Mouse (Mus musculus): ENCODE measurements around the gene Prdx6b.

Prdx6b gene

GRCm38 (mm10) chr2:80292172-80292571 lies at the start of gene Prdx6b:
TSS of gene Prdx6b (plus strand) at chr2:80292472.
- no peak for DNase-seq (ENCODE audit: low spot score in 2 of 2)

DNA sequence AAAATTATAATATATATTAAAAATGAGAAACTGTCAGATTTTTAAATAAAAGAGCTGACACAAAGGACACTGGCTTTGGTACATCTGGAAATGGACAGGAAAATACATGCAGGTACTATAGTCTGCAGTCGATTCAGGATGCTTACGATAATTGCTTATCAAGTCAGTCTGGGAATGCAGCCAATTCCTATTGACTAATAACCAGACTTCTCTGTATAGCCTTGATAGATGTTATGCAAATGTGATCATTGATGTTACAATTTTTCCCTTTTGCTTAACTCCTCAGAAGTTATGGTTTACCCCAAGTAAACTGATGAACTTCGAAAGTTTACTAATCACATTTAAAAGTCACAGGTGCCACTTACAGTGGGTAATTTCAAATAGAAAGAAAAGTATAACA lies 44.8 kb upstream of the Prdx6b start:
- no peak for DNase-seq (ENCODE audit: low spot score in 2 of 2)

- no peak for DNase-seq (ENCODE audit: low spot score in 2 of 2)
These were observed 44.4 kb upstream of the Prdx6b start for GRCm38 (mm10) chr2:80247868-80248267.

GRCm38 (mm10) chr2:80259888-80260672 lies 32.2 kb upstream of the Prdx6b start:
- no peak for DNase-seq (ENCODE audit: low spot score in 2 of 2)

- peak in 1 of 2 experiments; percentile 32 for DNase-seq (ENCODE audit: low spot score in 2 of 2)
These were observed 25.4 kb upstream of the Prdx6b start for GRCm38 (mm10) chr2:80266894-80267293.

DNA sequence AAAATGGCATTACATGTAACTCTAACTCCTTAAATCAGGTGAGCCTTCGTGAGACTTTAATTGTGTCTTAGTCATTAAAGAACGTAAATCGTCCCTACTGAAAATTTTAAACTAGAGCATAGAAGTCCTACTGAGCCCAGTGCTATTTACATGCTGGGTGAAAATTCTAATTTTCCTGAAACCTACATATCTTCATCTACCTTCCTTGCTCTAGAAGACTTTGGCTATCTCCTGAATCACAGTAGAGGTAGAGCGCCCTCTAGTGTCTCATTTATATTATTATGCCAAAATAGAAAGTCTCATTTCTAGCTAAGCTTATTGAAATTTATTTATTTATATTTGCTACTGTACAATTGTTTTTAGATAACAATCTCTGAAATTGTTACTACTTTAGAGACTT lies 24.2 kb upstream of the Prdx6b start:
- DNase-seq (ENCODE audit: low spot score in 2 of 2), result no peak

DNA sequence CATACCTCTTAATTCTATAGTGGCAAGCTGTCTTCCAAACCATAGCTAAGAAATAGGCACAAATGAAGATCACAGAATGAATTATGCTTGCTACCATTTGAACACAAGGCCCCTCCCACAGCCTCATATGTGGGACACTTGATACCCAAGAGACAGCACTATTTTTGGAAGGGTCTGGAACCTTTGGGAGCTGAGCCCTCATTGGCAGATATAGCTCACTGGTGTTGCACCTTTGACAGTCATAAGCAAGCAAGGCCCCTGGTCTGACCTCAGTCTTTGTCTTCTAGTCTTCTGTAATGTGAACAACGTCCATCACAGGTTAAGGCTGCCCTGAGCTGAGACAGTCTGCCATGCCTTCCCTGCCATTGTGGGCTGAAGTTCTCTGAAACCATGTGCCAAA lies 20.8 kb upstream of the Prdx6b start:
- DNase-seq (ENCODE audit: low spot score in 2 of 2), result no peak

- DNase-seq (ENCODE audit: low spot score in 2 of 2), result no peak
These were observed 19.2 kb upstream of the Prdx6b start for GRCm38 (mm10) chr2:80273038-80273437.

DNA sequence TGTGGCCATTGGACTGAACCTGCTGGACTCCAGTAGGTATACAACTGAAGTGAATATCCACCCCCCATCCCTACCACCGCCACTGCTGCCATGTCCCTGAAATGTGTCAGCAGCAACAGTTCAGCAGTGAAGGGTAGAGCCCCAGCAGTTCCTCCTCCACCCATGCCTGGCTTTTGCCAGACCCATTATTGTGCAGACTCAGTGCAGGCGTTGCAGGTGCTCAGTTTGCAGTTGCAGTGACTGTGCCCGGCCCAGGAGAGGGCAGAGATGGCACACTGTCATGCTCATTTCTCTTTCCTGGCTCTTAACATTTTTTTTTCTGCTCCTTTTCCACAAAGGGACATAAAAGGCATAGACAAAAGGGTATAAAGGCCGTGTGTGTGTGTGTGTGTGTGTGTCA lies 18.5 kb upstream of the Prdx6b start:
- DNase-seq (ENCODE audit: low spot score in 2 of 2), result no peak

- no peak for DNase-seq (ENCODE audit: low spot score in 2 of 2)
These were observed 17.1 kb upstream of the Prdx6b start for GRCm38 (mm10) chr2:80275136-80275535.

GRCm38 (mm10) chr2:80282214-80282613 lies 10.1 kb upstream of the Prdx6b start:
- no peak for DNase-seq (ENCODE audit: low spot score in 2 of 2)

GRCm38 (mm10) chr2:80286397-80286796 lies 5.9 kb upstream of the Prdx6b start:
- no peak for DNase-seq (ENCODE audit: low spot score in 2 of 2)

DNA sequence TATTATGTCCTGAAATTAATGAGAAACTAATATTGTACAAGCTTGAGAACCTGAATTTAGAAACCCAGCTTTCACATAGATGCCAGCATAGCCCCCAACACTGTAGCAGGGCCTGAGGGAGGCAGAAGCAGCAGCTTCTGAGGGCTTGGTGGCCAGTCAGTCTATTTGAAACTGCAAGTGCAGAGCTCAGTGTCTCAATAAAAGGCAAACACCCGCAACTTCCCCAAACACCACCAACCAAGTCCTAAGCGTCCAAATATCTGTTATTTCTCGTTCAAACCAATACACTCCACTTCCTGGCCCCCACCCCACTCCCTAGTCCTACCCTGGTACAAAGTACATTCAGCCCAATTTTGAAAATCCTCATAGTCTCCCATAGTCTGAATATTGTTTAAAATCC lies 6.1 kb downstream of the Prdx6b start:
- DNase-seq (ENCODE audit: low spot score in 2 of 2), result no peak

GRCm38 (mm10) chr2:80300806-80301205 lies 8.5 kb downstream of the Prdx6b start:
- DNase-seq (ENCODE audit: low spot score in 2 of 2), result no peak

- DNase-seq (ENCODE audit: low spot score in 2 of 2), result no peak
These were observed 11.7 kb downstream of the Prdx6b start for GRCm38 (mm10) chr2:80303957-80304356.

DNA sequence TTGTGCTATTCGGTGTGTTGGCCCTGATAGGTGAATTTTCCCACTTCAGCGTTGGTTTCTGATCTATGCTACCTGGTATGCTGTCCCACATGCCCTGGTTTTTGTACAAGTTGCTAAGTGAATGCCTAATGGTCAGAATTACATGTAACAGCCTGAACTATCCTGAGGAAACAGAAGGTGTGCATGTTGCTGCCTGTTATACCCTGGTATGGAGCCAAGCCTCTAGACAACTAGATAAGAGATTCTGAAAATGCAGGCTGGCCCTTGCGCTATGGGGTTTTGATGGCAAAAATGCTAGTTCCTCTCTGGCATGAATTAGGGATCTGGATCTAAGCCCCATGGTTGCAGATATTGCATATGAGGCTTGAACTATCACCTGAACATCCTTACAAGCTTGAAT lies 15.4 kb downstream of the Prdx6b start:
- no peak for DNase-seq (ENCODE audit: low spot score in 2 of 2)

- no peak for DNase-seq (ENCODE audit: low spot score in 2 of 2)
These were observed 17.5 kb downstream of the Prdx6b start for GRCm38 (mm10) chr2:80309775-80310174.

DNA sequence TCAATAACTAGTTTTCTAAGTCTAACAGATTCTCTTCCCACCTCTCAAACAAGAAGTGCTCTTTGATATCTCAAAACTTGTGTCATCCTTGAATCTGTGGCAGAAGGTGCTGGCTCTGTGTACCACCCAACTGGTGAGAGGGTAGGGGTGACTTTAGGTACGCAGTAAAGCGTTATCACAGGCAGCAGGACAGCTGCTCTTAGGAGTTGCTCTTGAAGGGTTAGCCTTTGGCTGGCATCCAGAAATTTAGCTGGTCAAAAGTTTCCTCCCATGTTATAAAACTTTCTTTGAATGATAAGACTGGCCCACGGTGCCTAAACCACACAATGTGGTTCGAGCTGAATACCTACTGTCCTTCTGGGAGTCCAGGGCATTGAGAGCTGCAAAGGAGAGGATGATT lies 18.5 kb downstream of the Prdx6b start:
- peak in 1 of 2 experiments; percentile 28 for DNase-seq (ENCODE audit: low spot score in 2 of 2)

DNA sequence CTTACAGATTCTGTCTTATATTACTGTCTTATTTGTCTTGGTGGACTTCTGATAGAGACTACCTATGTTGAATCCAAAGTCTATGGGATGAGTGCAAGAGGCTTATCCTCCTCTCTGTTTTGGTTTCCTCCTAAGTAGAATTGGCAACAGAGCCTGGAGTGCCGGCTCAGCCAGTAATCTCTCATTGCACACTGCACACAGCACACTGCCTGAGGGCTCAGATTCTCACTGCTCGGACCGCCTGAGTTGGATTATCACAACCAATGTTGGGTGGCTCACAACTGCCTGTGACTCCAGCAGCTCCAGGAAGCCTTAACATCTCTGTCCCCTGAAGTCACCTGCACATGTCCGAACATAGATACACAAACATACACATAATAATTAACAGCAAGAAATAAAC lies 19.1 kb downstream of the Prdx6b start:
- peak in 1 of 2 experiments; percentile 14 for DNase-seq (ENCODE audit: low spot score in 2 of 2)

GRCm38 (mm10) chr2:80314201-80314600 lies 21.9 kb downstream of the Prdx6b start:
- DNase-seq (ENCODE audit: low spot score in 2 of 2), result no peak

GRCm38 (mm10) chr2:80314854-80315241 lies 22.6 kb downstream of the Prdx6b start:
- no peak for DNase-seq (ENCODE audit: low spot score in 2 of 2)

DNA sequence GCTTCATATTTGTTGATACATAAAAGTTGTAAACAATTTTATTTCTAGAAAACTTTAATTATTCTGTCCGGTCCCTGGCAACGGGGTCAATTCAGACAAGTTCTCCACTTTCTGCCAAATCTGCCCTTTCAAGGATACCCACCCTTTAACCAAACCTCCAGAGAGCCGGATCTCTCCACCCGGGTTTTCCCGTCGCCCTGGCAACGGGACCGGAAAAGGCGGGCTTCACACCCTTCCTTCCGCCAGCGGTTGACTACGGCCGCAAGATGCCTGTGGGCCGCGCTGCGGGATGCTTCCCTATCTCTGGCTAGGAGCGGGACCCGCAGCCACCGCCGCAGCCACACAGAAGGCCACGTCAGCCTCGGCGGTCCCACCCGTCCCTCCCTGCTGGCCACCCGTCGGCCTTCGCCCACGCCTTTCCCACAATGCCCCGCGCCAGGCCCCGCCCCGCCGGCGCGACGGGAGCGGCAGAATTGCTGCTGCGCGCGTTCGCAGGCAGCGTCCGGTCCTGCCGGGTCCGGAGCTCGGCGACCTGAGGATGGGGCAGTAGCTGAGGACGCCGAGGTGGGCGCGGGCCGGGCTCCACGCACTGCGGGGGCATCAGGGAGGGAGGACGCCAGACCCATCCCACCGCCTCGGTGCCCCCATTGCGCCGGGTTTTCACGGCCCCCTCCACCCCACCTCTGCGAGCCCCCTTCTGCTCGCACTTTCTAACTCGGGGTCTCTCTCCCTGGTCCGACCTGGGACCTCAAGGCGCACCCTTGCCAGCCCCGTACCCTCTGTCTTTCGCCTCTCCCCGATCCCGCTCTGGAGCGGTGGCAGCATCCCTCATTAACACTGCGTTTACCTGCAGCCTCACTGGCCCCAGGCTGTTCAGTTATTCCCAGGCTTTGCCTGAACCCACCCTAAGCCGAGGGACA lies 23.2 kb downstream of the Prdx6b start, which contains the start of gene Dnajc10:
Dnajc10 (plus strand) TSS at position 225 of the 920 bp plus-strand sequence.
- DNase-seq (ENCODE audit: low spot score in 2 of 2), result peak; percentile 84 to 88

GRCm38 (mm10) chr2:80322878-80323277 lies 30.6 kb downstream of the Prdx6b start:
- no peak for DNase-seq (ENCODE audit: low spot score in 2 of 2)
